Mouse (Mus musculus): ENCODE data around the gene Slc39a13. TPM values are rescaled to one million over a fixed set of nuclear protein-coding genes. Genes with fewer than 3 reads are reported as not detected.
"Not testable (repeated sequence)": the region's sequence is repeated elsewhere in the genome, so short reads cannot be mapped to it uniquely, and the experiment has no call there.

Slc39a13 gene
- polyA plus RNA-seq, 1 experiment: 47.0 TPM

DNA sequence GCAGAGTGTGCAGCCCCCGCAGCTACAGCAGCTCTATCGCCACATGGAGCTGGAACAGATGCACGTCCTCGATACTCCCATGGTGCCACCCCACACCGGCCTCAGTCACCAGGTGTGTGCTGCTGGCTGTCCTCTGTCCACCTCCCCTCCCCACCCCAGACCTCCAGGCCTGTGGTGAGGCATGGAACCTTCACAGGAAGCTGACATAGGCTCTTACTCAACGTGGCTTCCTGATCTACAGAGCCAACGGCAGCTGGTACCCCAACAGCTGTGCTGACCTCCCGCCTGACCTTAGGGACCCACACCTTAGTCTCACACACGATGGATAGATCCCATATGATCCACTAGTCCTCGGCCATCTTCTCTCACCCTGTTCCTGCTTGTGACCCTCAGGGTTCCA lies 43.1 kb upstream of the Slc39a13 start:
- H3K4me1 ChIP-seq (ENCODE audit: control insufficient read depth, insufficient read depth, low read length): peaks cover 35% of the 10 kb centered on the region
- TF ChIP-seq POLR2A (IDR thresholded peaks at IDR 0.05; ENCODE audit: borderline replicate concordance, low read depth, low read length) (no peak), CTCF (IDR thresholded peaks at IDR 0.05; ENCODE audit: low read depth, low read length) (no peak)
- no peak overlapping the region for H3K4me3 ChIP-seq (ENCODE audit: insufficient read depth, low read length)
- peak overlapping the region; percentile 87 for H3K27ac ChIP-seq (ENCODE audit: insufficient read depth, low read depth, low read length)

- TF ChIP-seq CTCF (IDR thresholded peaks at IDR 0.05; ENCODE audit: low read depth, low read length) (no peak), POLR2A (IDR thresholded peaks at IDR 0.05; ENCODE audit: borderline replicate concordance, low read depth, low read length) (no peak)
- no peak overlapping the region for H3K4me3 ChIP-seq (ENCODE audit: insufficient read depth, low read length)
- H3K27ac ChIP-seq (ENCODE audit: insufficient read depth, low read depth, low read length): peak overlapping the region; percentile 87
- peaks cover 41% of the 10 kb centered on the region for H3K4me1 ChIP-seq (ENCODE audit: control insufficient read depth, insufficient read depth, low read length)
Observed at GRCm38 (mm10) chr2:91112491-91112890, 42.3 kb upstream of the Slc39a13 start.

DNA sequence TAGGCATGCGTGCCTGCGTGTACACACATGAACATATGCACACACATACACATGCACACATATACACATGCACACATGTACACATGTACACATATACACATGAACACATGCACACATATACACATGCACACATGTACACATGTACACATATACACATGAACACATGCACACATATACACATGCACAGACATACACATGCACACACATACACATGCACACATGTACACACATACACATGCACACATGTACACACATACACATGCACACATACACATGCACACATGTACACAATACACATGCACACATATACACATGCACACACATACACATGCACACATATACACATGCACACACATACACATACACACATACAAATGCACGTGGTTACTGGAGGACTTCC lies 41.6 kb upstream of the Slc39a13 start:
- Histone ChIP-seq H3K4me1 (ENCODE audit: control insufficient read depth, insufficient read depth, low read length) (peaks cover 42% of the 10 kb centered on the region), H3K27ac (ENCODE audit: insufficient read depth, low read depth, low read length) (peak overlapping the region; percentile 87)
- H3K4me3 ChIP-seq (ENCODE audit: insufficient read depth, low read length): not testable (repeated sequence)

- Histone ChIP-seq H3K4me3 (ENCODE audit: insufficient read depth, low read length) (no peak overlapping the region), H3K4me1 (ENCODE audit: control insufficient read depth, insufficient read depth, low read length) (peaks cover 47% of the 10 kb centered on the region), H3K27ac (ENCODE audit: insufficient read depth, low read depth, low read length) (no peak overlapping the region)
- TF ChIP-seq CTCF (IDR thresholded peaks at IDR 0.05; ENCODE audit: low read depth, low read length) (no peak), POLR2A (IDR thresholded peaks at IDR 0.05; ENCODE audit: borderline replicate concordance, low read depth, low read length) (no peak)
Observed at GRCm38 (mm10) chr2:91110429-91110828, 40.2 kb upstream of the Slc39a13 start.

- TF ChIP-seq CTCF (IDR thresholded peaks at IDR 0.05; ENCODE audit: low read depth, low read length) (no peak), POLR2A (IDR thresholded peaks at IDR 0.05; ENCODE audit: borderline replicate concordance, low read depth, low read length) (no peak)
- no peak overlapping the region for H3K4me3 ChIP-seq (ENCODE audit: insufficient read depth, low read length)
- peaks cover 47% of the 10 kb centered on the region for H3K4me1 ChIP-seq (ENCODE audit: control insufficient read depth, insufficient read depth, low read length)
- no peak overlapping the region; the same call in 1 of the 2 replicates for H3K27ac ChIP-seq (ENCODE audit: insufficient read depth, low read depth, low read length)
Observed at GRCm38 (mm10) chr2:91109807-91110385, 39.7 kb upstream of the Slc39a13 start.

DNA sequence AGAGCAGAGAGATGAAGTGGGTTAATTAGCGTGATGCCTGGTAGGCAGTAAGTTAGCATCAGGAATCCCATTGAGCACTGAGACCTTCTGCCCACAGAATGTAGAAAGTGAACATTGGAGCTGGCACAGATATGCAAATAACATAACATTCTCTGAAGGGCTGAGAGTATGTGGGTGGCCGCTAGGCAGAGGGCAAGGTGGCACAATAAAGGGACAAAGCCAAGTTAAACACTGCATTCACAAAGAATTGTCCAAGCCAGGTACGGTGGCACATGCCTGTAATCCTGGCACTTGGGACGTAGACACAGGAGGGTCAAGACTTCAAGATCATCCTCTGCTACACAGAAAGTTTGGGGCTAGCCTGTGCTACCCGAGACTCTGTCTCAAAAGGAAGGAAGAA lies 39.0 kb upstream of the Slc39a13 start:
- Histone ChIP-seq H3K27ac (ENCODE audit: insufficient read depth, low read depth, low read length) (no peak overlapping the region), H3K4me1 (ENCODE audit: control insufficient read depth, insufficient read depth, low read length) (peaks cover 47% of the 10 kb centered on the region), H3K4me3 (ENCODE audit: insufficient read depth, low read length) (no peak overlapping the region)
- TF ChIP-seq CTCF (IDR thresholded peaks at IDR 0.05; ENCODE audit: low read depth, low read length): no peak
- no peak for TF ChIP-seq POLR2A (IDR thresholded peaks at IDR 0.05; ENCODE audit: borderline replicate concordance, low read depth, low read length)

GRCm38 (mm10) chr2:91108156-91108555 lies 37.9 kb upstream of the Slc39a13 start:
- TF ChIP-seq POLR2A (IDR thresholded peaks at IDR 0.05; ENCODE audit: borderline replicate concordance, low read depth, low read length) (no peak), CTCF (IDR thresholded peaks at IDR 0.05; ENCODE audit: low read depth, low read length) (no peak)
- no peak overlapping the region for H3K4me3 ChIP-seq (ENCODE audit: insufficient read depth, low read length)
- peaks cover 40% of the 10 kb centered on the region for H3K4me1 ChIP-seq (ENCODE audit: control insufficient read depth, insufficient read depth, low read length)
- no peak overlapping the region for H3K27ac ChIP-seq (ENCODE audit: insufficient read depth, low read depth, low read length)

- H3K4me1 ChIP-seq (ENCODE audit: control insufficient read depth, insufficient read depth, low read length): peaks cover 18% of the 10 kb centered on the region
- H3K27ac ChIP-seq (ENCODE audit: insufficient read depth, low read depth, low read length): peak overlapping the region; percentile 27; the same call in 1 of the 2 replicates
- TF ChIP-seq POLR2A (IDR thresholded peaks at IDR 0.05; ENCODE audit: borderline replicate concordance, low read depth, low read length) (no peak), CTCF (IDR thresholded peaks at IDR 0.05; ENCODE audit: low read depth, low read length) (peak; percentile 79)
- no peak overlapping the region for H3K4me3 ChIP-seq (ENCODE audit: insufficient read depth, low read length)
Observed at GRCm38 (mm10) chr2:91101124-91101740, 31.0 kb upstream of the Slc39a13 start.

DNA sequence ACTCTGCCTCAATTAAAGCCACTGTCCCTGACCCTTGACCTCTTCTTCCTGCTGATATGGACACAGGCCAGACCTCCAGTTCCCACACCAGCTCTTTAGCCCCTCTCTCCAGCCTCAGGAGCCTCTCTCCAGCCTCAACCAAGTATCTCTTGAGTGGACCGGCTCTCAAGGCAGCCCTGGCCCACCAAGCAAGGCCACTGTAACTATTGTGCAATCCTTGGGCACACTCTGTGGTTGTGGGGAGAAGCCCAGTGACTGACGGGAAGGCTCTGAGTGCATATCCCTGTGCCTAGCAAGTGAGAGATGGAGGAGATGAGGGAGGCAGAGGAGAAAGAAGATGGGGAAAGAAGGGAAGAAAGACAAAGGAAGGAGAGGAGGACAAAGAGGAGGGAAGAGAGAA lies 27.9 kb upstream of the Slc39a13 start:
- TF ChIP-seq CTCF (IDR thresholded peaks at IDR 0.05; ENCODE audit: low read depth, low read length) (no peak), POLR2A (IDR thresholded peaks at IDR 0.05; ENCODE audit: borderline replicate concordance, low read depth, low read length) (no peak)
- H3K4me3 ChIP-seq (ENCODE audit: insufficient read depth, low read length): peak overlapping the region; percentile 98
- peak overlapping the region; percentile 92 for H3K27ac ChIP-seq (ENCODE audit: insufficient read depth, low read depth, low read length)
- peaks cover 20% of the 10 kb centered on the region for H3K4me1 ChIP-seq (ENCODE audit: control insufficient read depth, insufficient read depth, low read length)

DNA sequence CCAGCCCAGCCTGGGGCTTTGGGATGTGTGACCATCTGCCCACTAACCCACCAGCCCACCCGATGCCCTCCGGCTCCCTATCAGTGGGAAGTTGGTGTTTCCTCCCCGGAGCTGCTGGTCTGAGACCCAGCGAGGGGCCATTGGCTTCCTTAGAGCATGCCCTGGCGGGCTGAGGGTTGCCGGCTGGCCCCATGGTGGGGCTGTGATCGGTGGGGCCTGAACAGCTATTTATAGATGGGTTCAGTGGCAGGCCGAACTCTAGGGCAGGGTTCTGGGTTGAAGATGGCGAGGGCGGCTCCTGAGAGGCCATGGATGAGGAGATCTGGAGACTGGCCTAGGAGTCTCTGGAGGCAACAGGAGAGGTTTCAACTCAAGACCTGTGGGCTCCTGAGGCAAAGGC lies 26.8 kb upstream of the Slc39a13 start:
- peaks cover 26% of the 10 kb centered on the region for H3K4me1 ChIP-seq (ENCODE audit: control insufficient read depth, insufficient read depth, low read length)
- peak overlapping the region; percentile 98 for H3K4me3 ChIP-seq (ENCODE audit: insufficient read depth, low read length)
- peak overlapping the region; percentile 92 for H3K27ac ChIP-seq (ENCODE audit: insufficient read depth, low read depth, low read length)
- TF ChIP-seq CTCF (IDR thresholded peaks at IDR 0.05; ENCODE audit: low read depth, low read length): no peak
- no peak; the same call in 1 of the 2 replicates for TF ChIP-seq POLR2A (IDR thresholded peaks at IDR 0.05; ENCODE audit: borderline replicate concordance, low read depth, low read length)

All from bone marrow macrophage, adult 2 months (primary cell).